12 mouse cellular contexts compared by ENCODE assay signal in genomic region chr2:167078486-167078885, GRCm38 (mm10). TPM values are rescaled to one million over a fixed set of nuclear protein-coding genes. Genes with fewer than 3 reads are reported as not detected.
DNase-seq lines count a peak whose midpoint lies in the region; ATAC-seq and TF ChIP-seq lines count a peak whose summit lies in the region.
"Had no signal": no experiment of that assay in that cellular context is flagged by ENCODE, and none has a peak within 500 bp of the region (broad histone marks: within the 10 kb centered on the region; RNA-seq: fewer than 3 reads in every experiment).

No protein-coding gene starts in this region.

- 27% methylated on average over 7 of the region's 7 CpGs for WGBS in kidney, postnatal 0 days
- 35% methylated on average over 7 of the region's 7 CpGs for WGBS in embryonic facial prominence, embryonic 13.5 days
- 20% methylated on average over 7 of the region's 7 CpGs for WGBS in small intestine, adult 2 months

- H3K4me1 ChIP-seq in kidney, postnatal 0 days (replicated peaks; ENCODE audit: insufficient read depth, low read length) = peaks cover 8% of the 10 kb centered on the region; the same call in 1 of the 2 replicates
- peaks cover 39% of the 10 kb centered on the region for H3K4me1 ChIP-seq in embryonic facial prominence, embryonic 13.5 days
- H3K4me1 ChIP-seq in small intestine, adult 2 months (ENCODE audit: control insufficient read depth, insufficient read depth, insufficient read length, low read length) = peaks cover 15% of the 10 kb centered on the region

- 0 out of 2 replicates have a peak overlapping the region, but pooled peaks have one; percentile 18 for H3K4me2 ChIP-seq in kidney, postnatal 0 days (ENCODE audit: low read length)
- 0 out of 2 replicates have a peak overlapping the region, but pooled peaks have one; percentile 40 for H3K4me2 ChIP-seq in embryonic facial prominence, embryonic 13.5 days

- no peaks in the 10 kb centered on the region for H3K27me3 ChIP-seq in kidney, postnatal 0 days (ENCODE audit: insufficient read depth, low read length)
- no peaks in the 10 kb centered on the region for H3K27me3 ChIP-seq in embryonic facial prominence, embryonic 13.5 days
- no peaks in the 10 kb centered on the region for H3K27me3 ChIP-seq in small intestine, adult 2 months (ENCODE audit: control insufficient read depth, insufficient read depth, low read length)

- TF ChIP-seq POLR2A in small intestine, adult 2 months (IDR thresholded peaks at IDR 0.05; ENCODE audit: low read depth, low read length) = no peak

- no peak overlapping the region for H3K9ac ChIP-seq in kidney, postnatal 0 days (ENCODE audit: low read depth, low read length)
- H3K9ac ChIP-seq in embryonic facial prominence, embryonic 13.5 days = no peak overlapping the region

- DNase-seq in kidney, postnatal 0 days (ENCODE audit: low spot score) = no peak
- DNase-seq in kidney, postnatal 25 days = no peak
- peak; percentile 81 for DNase-seq in ES-CJ7 (ENCODE audit: low read depth, low spot score)
- DNase-seq in left cerebral cortex, postnatal 4 days = no peak
- DNase-seq in adrenal gland, postnatal 4 days (ENCODE audit: low spot score in 2 of 2) = no peak
- DNase-seq: right cerebral cortex, postnatal 14 days; thymus, adult 2 months had no signal

- no peaks in the 10 kb centered on the region for H3K36me3 ChIP-seq in kidney, postnatal 0 days (ENCODE audit: insufficient read depth, low read length)
- no peaks in the 10 kb centered on the region for H3K36me3 ChIP-seq in embryonic facial prominence, embryonic 13.5 days
- no peaks in the 10 kb centered on the region for H3K36me3 ChIP-seq in small intestine, adult 2 months (ENCODE audit: control insufficient read depth, insufficient read depth, low read length)

- no peak overlapping the region for H3K27ac ChIP-seq in kidney, postnatal 0 days
- H3K27ac ChIP-seq in embryonic facial prominence, embryonic 13.5 days = peak overlapping the region; percentile 86
- no peak overlapping the region for H3K27ac ChIP-seq in small intestine, adult 2 months (ENCODE audit: insufficient read depth, low read depth, low read length)
- H3K27ac ChIP-seq: heart, adult 2 months; macrophage had no signal

- ATAC-seq in kidney, postnatal 0 days (replicated peaks; ENCODE audit: low FRiP score, low read depth) = no peak
- ATAC-seq in embryonic facial prominence, embryonic 13.5 days (ENCODE audit: insufficient number of reproducible peaks, insufficient read depth, low FRiP score, low TSS enrichment, low read depth) = no peak
- ATAC-seq: CD4-positive, CD25-positive, alpha-beta regulatory T cell, adult 4 months had no signal

- no peak overlapping the region for H3K4me3 ChIP-seq in kidney, postnatal 0 days (replicated peaks; ENCODE audit: low read depth, low read length)
- no peak overlapping the region; the same call in 1 of the 2 replicates for H3K4me3 ChIP-seq in embryonic facial prominence, embryonic 13.5 days
- H3K4me3 ChIP-seq in small intestine, adult 2 months (ENCODE audit: low read depth, low read length) = peak overlapping the region; percentile 14; the same call in 1 of the 2 replicates
- H3K4me3 ChIP-seq: heart, adult 2 months had no signal

- intact Hi-C loops in left cerebral cortex, postnatal 4 days (cut with DNase I) = no loop called here

- no peaks in the 10 kb centered on the region for H3K9me3 ChIP-seq in kidney, postnatal 0 days (replicated peaks; ENCODE audit: low read length)
- no peaks in the 10 kb centered on the region for H3K9me3 ChIP-seq in embryonic facial prominence, embryonic 13.5 days

- TF ChIP-seq CTCF in kidney, postnatal 0 days (IDR thresholded peaks at IDR 0.05; ENCODE audit: low read depth) = no peak
- TF ChIP-seq CTCF in small intestine, adult 2 months (IDR thresholded peaks at IDR 0.05; ENCODE audit: extremely low read depth, insufficient read length, insufficient replicate concordance, low read depth, low read length) = no peak

RNA-seq across cellular contexts. Expression of gene Znfx1, which starts 15.7 kb away (rescaled TPM):
- 10.7 and 11.8 TPM in 2 replicates for polyA plus RNA-seq in kidney, postnatal 0 days (2015; fragmentation: Nextera tagmentation; extraction: Ambion mirVana)
- polyA plus RNA-seq in embryonic facial prominence, embryonic 13.5 days (2015; fragmentation: Nextera tagmentation; extraction: Ambion mirVana) = 5.5 and 7.7 TPM in 2 replicates
- polyA plus RNA-seq in small intestine, adult 2 months (2012; rRNA removed) = 21.0 and 56.0 TPM in 2 replicates
- 10 to 100 TPM; 30.3 to 32.1 TPM for total RNA-seq in left cerebral cortex, postnatal 4 days (2021)
- total RNA-seq in adrenal gland, postnatal 4 days (2021) = 10 to 100 TPM; 34.1 to 38.3 TPM
